Mouse (Mus musculus): ENCODE results near the gene Cplane1. TPM values are rescaled to one million over a fixed set of nuclear protein-coding genes. Genes with fewer than 3 reads are reported as not detected.

Gene Cplane1
- polyA plus RNA-seq, 1 experiment from 2014 or later: 19.0 TPM

- 91% methylated on average over 4 of the region's 4 CpGs for WGBS
- Histone ChIP-seq H3K27me3 (no peaks in the 10 kb centered on the region), H3K4me2 (no peak overlapping the region), H3K9me3 (no peaks in the 10 kb centered on the region), H3K27ac (no peak overlapping the region), H3K4me1 (replicated peaks) (no peaks in the 10 kb centered on the region), H3K9ac (no peak overlapping the region), H3K4me3 (no peak overlapping the region), H3K36me3 (peaks cover 48% of the 10 kb centered on the region)
- ATAC-seq (ENCODE audit: low FRiP score): no peak
Observed at GRCm38 (mm10) chr15:8317381-8317780, 148.5 kb downstream of the Cplane1 start.

DNA sequence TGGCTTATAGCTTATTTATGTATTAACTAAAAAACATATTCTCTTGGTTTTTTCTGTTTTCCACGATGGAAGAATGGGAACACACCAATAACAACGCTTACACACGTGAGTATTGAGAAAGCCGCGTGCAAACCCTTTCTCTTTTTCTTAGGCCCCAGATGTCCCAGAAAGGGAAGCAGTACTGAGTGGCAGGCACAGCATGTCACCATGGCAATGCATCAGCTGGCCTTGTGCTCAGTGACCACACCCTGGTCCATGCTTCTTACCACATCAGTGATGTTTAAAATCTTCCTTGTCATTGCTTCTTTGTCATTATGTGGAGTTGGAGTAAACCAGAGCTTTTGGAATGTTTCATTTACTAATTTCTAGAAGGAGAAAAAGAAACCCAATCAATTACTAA, 150.3 kb downstream of the Cplane1 start:
- Histone ChIP-seq H3K4me1 (replicated peaks) (no peaks in the 10 kb centered on the region), H3K9ac (no peak overlapping the region), H3K4me2 (no peak overlapping the region), H3K27ac (no peak overlapping the region), H3K36me3 (peaks cover 48% of the 10 kb centered on the region), H3K27me3 (no peaks in the 10 kb centered on the region), H3K9me3 (no peaks in the 10 kb centered on the region), H3K4me3 (no peak overlapping the region)
- ATAC-seq (ENCODE audit: low FRiP score): no peak
- 98% methylated on average over 5 of the region's 5 CpGs for WGBS

Other genes starting within 250 kb of the Cplane1 start
- 68.4 and 72.2 TPM in 2 replicates for gene Wdr70, start 69.9 kb upstream of the Cplane1 start, polyA plus RNA-seq (2015; fragmentation: Nextera tagmentation; extraction: Ambion mirVana)
- 11.4 and 11.9 TPM in 2 replicates for gene Nup155, start 59.8 kb upstream of the Cplane1 start, polyA plus RNA-seq (2015; fragmentation: Nextera tagmentation; extraction: Ambion mirVana)